Mouse (Mus musculus) stomach, postnatal 0 days (tissue): ENCODE results near the gene Nr4a1.

Source experiments
- CTCF ChIP-seq: IDR thresholded peaks from 2 replicates; pipeline ENCODE4 v1.5.1; 2016; ENCODE audit warnings: antibody characterized with exemption, low read depth, mild to moderate bottlenecking, moderate library complexity
- EP300 ChIP-seq: optimal IDR thresholded peaks from 2 replicates; pipeline ENCODE3; 2016; ENCODE audit warnings: antibody characterized with exemption

- TF ChIP-seq CTCF = no peak
- TF ChIP-seq EP300 = no peak
These were observed 1.5 kb upstream of the Nr4a1 start for GRCm38 (mm10) chr15:101252614-101253013.
